Mouse (Mus musculus): Measurements from ENCODE around the gene Nedd1.

- no peak for TF ChIP-seq USF1 (IDR thresholded peaks at IDR 0.05; ENCODE audit: low read depth, low read length)
- no peak for TF ChIP-seq CTCF (conservative IDR thresholded peaks at IDR 0.05 in 1 of 2, IDR thresholded peaks at IDR 0.05 in 1 of 2; ENCODE audit: low read depth in 2 of 2, low read length in 2 of 2)
- no peak for TF ChIP-seq CHD2 (IDR thresholded peaks at IDR 0.05; ENCODE audit: low read length)
- TF ChIP-seq JUND (conservative IDR thresholded peaks at IDR 0.05; ENCODE audit: low read depth, low read length): no peak
- no peak for TF ChIP-seq POLR2A (IDR thresholded peaks at IDR 0.05; ENCODE audit: low read depth, low read length)
- no peak for TF ChIP-seq NELFE (IDR thresholded peaks at IDR 0.05; ENCODE audit: low read depth, low read length)
- TF ChIP-seq EP300 (IDR thresholded peaks at IDR 0.05; ENCODE audit: low read length): no peak
- no peak for TF ChIP-seq RCOR1 (conservative IDR thresholded peaks at IDR 0.05; ENCODE audit: low read depth, low read length)
Observed at GRCm38 (mm10) chr10:92699032-92699431, 23.2 kb downstream of the Nedd1 start.

Data from CH12.LX (cell line).